Mouse (Mus musculus) hindbrain, postnatal 0 days (tissue): ENCODE measurements at regions not wholly inside any gene's neighbourhood (a gene's known extent, or its start where the extent isn't known, plus 50 kb on each side); places are given as distances from the start of the nearest gene placed in this dataset.

ENCODE experiments used
- ATAC-seq: fragments of 200-750 bp; cut with Nextera tagmentation; 2 replicates; pipeline ENCODE4 v1.8.0; 2017; ENCODE audit warnings: mild to moderate bottlenecking, moderate TSS enrichment, moderate library complexity
- DNase-seq: peaks from one replicate; pipeline ENCODE4 v3.0.0-alpha.2; 2015; ENCODE audit warnings: low spot score
- H3K27ac ChIP-seq: fragments of 300-500 bp; sonication (generic); 2 replicates; pipeline ENCODE4 v1.5.1; 2014; ENCODE audit warnings: mild to moderate bottlenecking
- H3K27me3 ChIP-seq: fragments of 300-500 bp; sonication (generic); 2 replicates; pipeline ENCODE4 v1.6.1; 2014; ENCODE audit warnings: low read length, mixed read lengths; ENCODE audit not compliant: insufficient read depth
- H3K36me3 ChIP-seq: fragments of 300-500 bp; sonication (generic); 2 replicates; pipeline ENCODE4 v1.6.1; 2014; ENCODE audit warnings: low read length, mixed read lengths; ENCODE audit not compliant: insufficient read depth
- H3K4me1 ChIP-seq: fragments of 300-500 bp; sonication (generic); 2 replicates; pipeline ENCODE4 v1.6.1; 2014; ENCODE audit warnings: antibody characterized with exemption, low read length, mixed read lengths; ENCODE audit not compliant: insufficient read depth
- H3K4me2 ChIP-seq: fragments of 300-500 bp; sonication (generic); 2 replicates; pipeline ENCODE4 v1.6.1; 2014; ENCODE audit warnings: low read depth, mild to moderate bottlenecking, low read length, moderate library complexity, mixed read lengths
- H3K4me3 ChIP-seq: fragments of 300-500 bp; sonication (generic); 2 replicates; pipeline ENCODE4 v1.5.1; 2014; ENCODE audit warnings: low read length
- H3K9ac ChIP-seq: fragments of 300-500 bp; sonication (generic); replicated peaks from 2 replicates; pipeline ENCODE4 v1.6.1; 2014; ENCODE audit warnings: mild to moderate bottlenecking, low read length, moderate library complexity, mixed read lengths
- H3K9me3 ChIP-seq: fragments of 300-500 bp; sonication (generic); 2 replicates; pipeline ENCODE4 v1.6.1; 2016; ENCODE audit warnings: low read length, mixed read lengths
- CTCF ChIP-seq: IDR thresholded peaks from 2 replicates; pipeline ENCODE4 v1.5.1; 2016; ENCODE audit warnings: antibody characterized with exemption, control low read depth, low read depth
- WGBS: fragments of 180-500 bp; shearing (Covaris S2); extraction: QIAGEN DNeasy Blood & Tissue Kit; methylation state at CpG from one replicate; pipeline ENCODE4 v1.1.7; 2014; 5-methylcytosine and 5-hydroxymethylcytosine counted together

- Histone ChIP-seq H3K9ac (no peak overlapping the region), H3K4me3 (no peak overlapping the region), H3K4me2 (no peak overlapping the region), H3K4me1 (no peaks in the 10 kb centered on the region), H3K9me3 (no peaks in the 10 kb centered on the region), H3K27ac (no peak overlapping the region), H3K27me3 (no peaks in the 10 kb centered on the region), H3K36me3 (no peaks in the 10 kb centered on the region)
- WGBS, result 44% methylated on average over 4 of the region's 4 CpGs
- DNase-seq (peak; percentile 6), ATAC-seq (no peak)
- TF ChIP-seq CTCF, result no peak
Measured at GRCm38 (mm10) chr19:15127122-15127521, 529.3 kb upstream of the Tle4 start.

GRCm38 (mm10) chr19:15108441-15109026, 510.7 kb upstream of the Tle4 start:
- Histone ChIP-seq H3K4me1 (no peaks in the 10 kb centered on the region), H3K9me3 (no peaks in the 10 kb centered on the region), H3K4me2 (no peak overlapping the region), H3K27ac (no peak overlapping the region), H3K4me3 (no peak overlapping the region), H3K9ac (no peak overlapping the region), H3K27me3 (no peaks in the 10 kb centered on the region), H3K36me3 (no peaks in the 10 kb centered on the region)
- WGBS, result 20% methylated on average over 4 of the region's 4 CpGs
- DNase-seq, result peak; percentile 7
- no peak for ATAC-seq
- TF ChIP-seq CTCF, result no peak

- no peaks in the 10 kb centered on the region for H3K4me1 ChIP-seq
- H3K27me3 ChIP-seq, result no peaks in the 10 kb centered on the region
- TF ChIP-seq CTCF, result no peak
- no peaks in the 10 kb centered on the region for H3K9me3 ChIP-seq
- no peak overlapping the region for H3K4me2 ChIP-seq
- H3K9ac ChIP-seq, result no peak overlapping the region
- no peaks in the 10 kb centered on the region for H3K36me3 ChIP-seq
- no peak overlapping the region for H3K4me3 ChIP-seq
- no peak for DNase-seq
- 78% methylated on average over 1 of the region's 1 CpGs for WGBS
- no peak for ATAC-seq
- H3K27ac ChIP-seq, result no peak overlapping the region
Measured at GRCm38 (mm10) chr19:15095054-15095453, 497.2 kb upstream of the Tle4 start.

GRCm38 (mm10) chr19:15093534-15093933, 495.7 kb upstream of the Tle4 start:
- TF ChIP-seq CTCF, result no peak
- Histone ChIP-seq H3K36me3 (no peaks in the 10 kb centered on the region), H3K4me3 (no peak overlapping the region), H3K27me3 (no peaks in the 10 kb centered on the region), H3K9ac (no peak overlapping the region), H3K4me1 (no peaks in the 10 kb centered on the region), H3K27ac (no peak overlapping the region), H3K9me3 (no peaks in the 10 kb centered on the region), H3K4me2 (no peak overlapping the region)
- ATAC-seq (no peak), DNase-seq (no peak)
- 61% methylated on average over 3 of the region's 3 CpGs for WGBS

GRCm38 (mm10) chr19:15080638-15081037, 482.8 kb upstream of the Tle4 start:
- no peak overlapping the region for H3K4me2 ChIP-seq
- H3K36me3 ChIP-seq, result no peaks in the 10 kb centered on the region
- DNase-seq (no peak), ATAC-seq (no peak)
- no peaks in the 10 kb centered on the region for H3K27me3 ChIP-seq
- H3K9ac ChIP-seq, result no peak overlapping the region
- no peaks in the 10 kb centered on the region for H3K4me1 ChIP-seq
- no peak for TF ChIP-seq CTCF
- H3K9me3 ChIP-seq, result no peaks in the 10 kb centered on the region
- H3K27ac ChIP-seq, result no peak overlapping the region
- H3K4me3 ChIP-seq, result no peak overlapping the region
- WGBS, result 88% methylated on average over 4 of the region's 4 CpGs

GRCm38 (mm10) chr19:15057801-15058200, 459.9 kb upstream of the Tle4 start:
- no peaks in the 10 kb centered on the region for H3K27me3 ChIP-seq
- H3K4me3 ChIP-seq, result no peak overlapping the region
- H3K27ac ChIP-seq, result no peak overlapping the region
- no peaks in the 10 kb centered on the region for H3K9me3 ChIP-seq
- ATAC-seq (no peak), DNase-seq (no peak)
- H3K4me1 ChIP-seq, result no peaks in the 10 kb centered on the region
- no peak overlapping the region for H3K4me2 ChIP-seq
- H3K9ac ChIP-seq, result no peak overlapping the region
- no peak for TF ChIP-seq CTCF
- H3K36me3 ChIP-seq, result no peaks in the 10 kb centered on the region
- 81% methylated on average over 3 of the region's 3 CpGs for WGBS

- no peak for DNase-seq
- no peak for ATAC-seq
- H3K4me2 ChIP-seq, result no peak overlapping the region
Measured at GRCm38 (mm10) chr19:15053582-15054141, 455.8 kb upstream of the Tle4 start.

More at GRCm38 (mm10) chr19:15053582-15054141, 455.8 kb upstream of the Tle4 start:
- no peak for TF ChIP-seq CTCF
- WGBS, result 69% methylated on average over 3 of the region's 3 CpGs
- Histone ChIP-seq H3K9ac (no peak overlapping the region), H3K36me3 (no peaks in the 10 kb centered on the region), H3K27me3 (no peaks in the 10 kb centered on the region), H3K27ac (no peak overlapping the region), H3K9me3 (no peaks in the 10 kb centered on the region), H3K4me3 (no peak overlapping the region), H3K4me1 (no peaks in the 10 kb centered on the region)
